Mouse (Mus musculus) heart, postnatal 10 days (tissue): ENCODE measurements around the gene Pabpc6. TPM values are rescaled to one million over a fixed set of nuclear protein-coding genes. Genes with fewer than 3 reads are reported as not detected.

Experiments
- total RNA-seq, 2 experiments: library from RNA; stranded (reverse); gene quantifications; 2 replicates each; pipeline ENCODE4 v1.2.3; 2021

Gene Pabpc6
- total RNA-seq, 2 experiments from 2014 or later: not detected

Other genes with a start within 250 kb of the Pabpc6 start
- not detected for gene Gm17728, start 247.7 kb downstream of the Pabpc6 start, total RNA-seq